Mouse (Mus musculus): ENCODE results near the gene Lrrc46. TPM values are rescaled to one million over a fixed set of nuclear protein-coding genes. Genes with fewer than 3 reads are reported as not detected.
A peak's percentile ranks its signal among the peaks of the same experiment; 100 is the strongest.

Lrrc46 gene
- polyA plus RNA-seq, 1 experiment from 2014 or later, result 3.0 TPM

GRCm38 (mm10) chr11:96997380-96997956 lies 43.7 kb downstream of the Lrrc46 start:
- Histone ChIP-seq H3K27ac (peak overlapping the region; percentile 66), H3K9me3 (replicated peaks) (no peaks in the 10 kb centered on the region), H3K4me1 (peaks cover 23% of the 10 kb centered on the region), H3K36me3 (ENCODE audit: poor library complexity, severe bottlenecking) (no peaks in the 10 kb centered on the region), H3K9ac (peak overlapping the region; percentile 69), H3K27me3 (peaks cover 25% of the 10 kb centered on the region), H3K4me2 (peak overlapping the region; percentile 68), H3K4me3 (peak overlapping the region; percentile 32)
- peak; percentile 43 for ATAC-seq
- WGBS, result 1% methylated on average over 27 of the region's 30 CpGs

- Histone ChIP-seq H3K27ac (peak overlapping the region; percentile 66), H3K4me1 (peaks cover 23% of the 10 kb centered on the region), H3K9me3 (replicated peaks) (no peaks in the 10 kb centered on the region), H3K27me3 (peaks cover 31% of the 10 kb centered on the region), H3K9ac (peak overlapping the region; percentile 69), H3K4me2 (peak overlapping the region; percentile 68), H3K36me3 (ENCODE audit: poor library complexity, severe bottlenecking) (no peaks in the 10 kb centered on the region), H3K4me3 (peak overlapping the region; percentile 32)
- ATAC-seq, result peak; percentile 69
- WGBS, result 3% methylated on average over 17 of the region's 17 CpGs
Measured at GRCm38 (mm10) chr11:96996773-96997379, 44.3 kb downstream of the Lrrc46 start.

- Histone ChIP-seq H3K4me1 (peaks cover 20% of the 10 kb centered on the region), H3K9me3 (replicated peaks) (no peaks in the 10 kb centered on the region), H3K27ac (no peak overlapping the region), H3K4me2 (no peak overlapping the region), H3K36me3 (ENCODE audit: poor library complexity, severe bottlenecking) (no peaks in the 10 kb centered on the region), H3K4me3 (no peak overlapping the region), H3K9ac (no peak overlapping the region), H3K27me3 (peaks cover 27% of the 10 kb centered on the region)
- ATAC-seq, result no peak
- WGBS, result 77% methylated on average over 15 of the region's 15 CpGs
Measured at GRCm38 (mm10) chr11:96995836-96996772, 45.1 kb downstream of the Lrrc46 start.

- Histone ChIP-seq H3K36me3 (ENCODE audit: poor library complexity, severe bottlenecking) (no peaks in the 10 kb centered on the region), H3K27ac (no peak overlapping the region), H3K9ac (no peak overlapping the region), H3K4me2 (no peak overlapping the region), H3K4me3 (no peak overlapping the region), H3K4me1 (peaks cover 18% of the 10 kb centered on the region), H3K27me3 (peaks cover 23% of the 10 kb centered on the region), H3K9me3 (replicated peaks) (no peaks in the 10 kb centered on the region)
- WGBS, result 24% methylated on average over 5 of the region's 5 CpGs
- no peak for ATAC-seq
Measured at GRCm38 (mm10) chr11:96995031-96995430, 46.2 kb downstream of the Lrrc46 start.

GRCm38 (mm10) chr11:96992722-96993311 lies 48.4 kb downstream of the Lrrc46 start:
- peaks cover 30% of the 10 kb centered on the region for H3K27me3 ChIP-seq
- H3K4me3 ChIP-seq, result no peak overlapping the region
- no peak overlapping the region for H3K27ac ChIP-seq
- no peaks in the 10 kb centered on the region for H3K36me3 ChIP-seq (ENCODE audit: poor library complexity, severe bottlenecking)
- ATAC-seq, result no peak
- peaks cover 22% of the 10 kb centered on the region for H3K4me1 ChIP-seq
- 62% methylated on average over 8 of the region's 8 CpGs for WGBS
- H3K9me3 ChIP-seq (replicated peaks), result no peaks in the 10 kb centered on the region
- no peak overlapping the region for H3K4me2 ChIP-seq
- H3K9ac ChIP-seq, result 0 out of 2 replicates have a peak overlapping the region, but pooled peaks have one; percentile 12

GRCm38 (mm10) chr11:96991501-96991900 lies 49.7 kb downstream of the Lrrc46 start:
- Histone ChIP-seq H3K4me3 (no peak overlapping the region), H3K27me3 (peaks cover 43% of the 10 kb centered on the region), H3K4me1 (peaks cover 15% of the 10 kb centered on the region), H3K27ac (no peak overlapping the region), H3K36me3 (ENCODE audit: poor library complexity, severe bottlenecking) (no peaks in the 10 kb centered on the region), H3K9ac (no peak overlapping the region), H3K9me3 (replicated peaks) (no peaks in the 10 kb centered on the region), H3K4me2 (no peak overlapping the region)
- no peak for ATAC-seq
- 75% methylated on average over 5 of the region's 5 CpGs for WGBS

- H3K27ac ChIP-seq, result no peak overlapping the region
- 4% methylated on average over 31 of the region's 31 CpGs for WGBS
- H3K4me3 ChIP-seq, result peak overlapping the region; percentile 33
- peak overlapping the region; percentile 59 for H3K4me2 ChIP-seq
- peaks cover 72% of the 10 kb centered on the region for H3K27me3 ChIP-seq
- peak overlapping the region; percentile 49 for H3K9ac ChIP-seq
- no peaks in the 10 kb centered on the region for H3K9me3 ChIP-seq (replicated peaks)
- peak; percentile 50; the same call in 1 of the 2 replicates for ATAC-seq
- peaks cover 12% of the 10 kb centered on the region; the same call in 1 of the 2 replicates for H3K4me1 ChIP-seq
- no peaks in the 10 kb centered on the region for H3K36me3 ChIP-seq (ENCODE audit: poor library complexity, severe bottlenecking)
Measured at GRCm38 (mm10) chr11:96987873-96988655, 53.1 kb downstream of the Lrrc46 start.

- Histone ChIP-seq H3K36me3 (ENCODE audit: poor library complexity, severe bottlenecking) (no peaks in the 10 kb centered on the region), H3K4me3 (no peak overlapping the region), H3K9me3 (replicated peaks) (no peaks in the 10 kb centered on the region), H3K9ac (no peak overlapping the region), H3K4me1 (peaks cover 14% of the 10 kb centered on the region), H3K4me2 (no peak overlapping the region), H3K27ac (no peak overlapping the region), H3K27me3 (peaks cover 60% of the 10 kb centered on the region)
- no peak for ATAC-seq
- 72% methylated on average over 3 of the region's 3 CpGs for WGBS
Measured at GRCm38 (mm10) chr11:96986463-96986862, 54.7 kb downstream of the Lrrc46 start.

- no peak for ATAC-seq
- Histone ChIP-seq H3K36me3 (ENCODE audit: poor library complexity, severe bottlenecking) (no peaks in the 10 kb centered on the region), H3K4me1 (peaks cover 14% of the 10 kb centered on the region), H3K4me3 (no peak overlapping the region), H3K9me3 (replicated peaks) (no peaks in the 10 kb centered on the region), H3K9ac (no peak overlapping the region), H3K4me2 (no peak overlapping the region), H3K27me3 (peaks cover 60% of the 10 kb centered on the region), H3K27ac (no peak overlapping the region)
- WGBS, result 21% methylated on average over 4 of the region's 4 CpGs
Measured at GRCm38 (mm10) chr11:96984903-96985302, 56.3 kb downstream of the Lrrc46 start.
